Mouse (Mus musculus): ENCODE results near the gene Col9a3. TPM values are rescaled to one million over a fixed set of nuclear protein-coding genes. Genes with fewer than 3 reads are reported as not detected.
A peak's percentile ranks its signal among the peaks of the same experiment; 100 is the strongest.

Col9a3 gene
- polyA plus RNA-seq, 1 experiment from 2014 or later, result 36.9 TPM

DNA sequence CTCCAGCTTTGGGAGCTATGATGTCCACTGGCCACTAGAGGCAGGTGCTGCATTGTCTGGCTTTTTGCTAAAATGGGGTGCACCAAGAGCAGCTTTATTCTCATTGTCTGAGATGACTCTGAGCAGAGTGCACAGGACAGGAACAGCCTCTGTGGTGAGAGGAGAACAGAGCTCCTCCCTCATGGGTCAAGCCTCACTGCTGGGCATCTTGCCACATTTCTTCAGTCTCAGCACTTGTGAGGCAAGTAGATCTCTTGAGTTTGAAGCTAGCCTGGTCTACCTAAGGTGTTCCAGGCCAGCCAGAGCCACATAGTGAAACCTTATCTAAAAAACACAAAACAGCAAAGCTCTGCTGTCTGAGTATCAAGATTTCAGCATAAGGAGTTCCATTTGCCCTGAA is 49.3 kb downstream of the Col9a3 start:
- Histone ChIP-seq H3K4me2 (ENCODE audit: low read depth, low read length) (no peak overlapping the region), H3K36me3 (ENCODE audit: control insufficient read depth, insufficient read depth, low read length) (no peaks in the 10 kb centered on the region)
- ATAC-seq (ENCODE audit: low read depth), result no peak

DNA sequence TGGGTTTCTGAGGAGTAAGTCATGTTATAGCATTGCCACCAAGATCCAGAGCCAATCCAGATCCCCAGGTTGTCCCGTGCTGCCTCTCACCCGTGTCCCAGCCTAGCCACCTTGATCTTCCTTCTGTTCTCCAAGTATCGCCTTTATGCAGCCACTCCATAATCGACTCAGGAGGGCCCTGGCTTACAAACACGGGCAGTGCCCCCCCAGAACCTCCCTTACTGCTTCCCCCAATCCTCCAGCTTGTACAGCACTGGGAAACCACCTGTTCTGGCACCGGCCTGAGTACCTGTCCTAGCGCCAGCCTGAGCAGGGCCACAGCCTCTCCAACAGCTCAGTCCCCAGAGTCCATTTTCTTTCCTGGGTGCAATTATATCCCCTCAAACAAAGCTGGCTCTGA is 57.1 kb downstream of the Col9a3 start:
- H3K9me3 ChIP-seq (ENCODE audit: control insufficient read depth, low read length), result no peaks in the 10 kb centered on the region
- no peak overlapping the region for H3K4me3 ChIP-seq (ENCODE audit: low read length)
- no peak for ATAC-seq (ENCODE audit: low read depth)
- 80% methylated on average over 7 of the region's 7 CpGs for WGBS
- no peak overlapping the region for H3K4me2 ChIP-seq (ENCODE audit: low read depth, low read length)
- H3K9ac ChIP-seq (ENCODE audit: low read length), result no peak overlapping the region
- H3K27me3 ChIP-seq (ENCODE audit: control insufficient read depth, insufficient read depth, low read depth, low read length), result no peaks in the 10 kb centered on the region
- H3K4me1 ChIP-seq (replicated peaks; ENCODE audit: control insufficient read depth, insufficient read depth, low read length), result no peaks in the 10 kb centered on the region
- no peak overlapping the region for H3K27ac ChIP-seq (ENCODE audit: low read length)
- no peaks in the 10 kb centered on the region for H3K36me3 ChIP-seq (ENCODE audit: control insufficient read depth, insufficient read depth, low read length)

More for the DNA sequence above, 49.3 kb downstream of the Col9a3 start:
- Histone ChIP-seq H3K9me3 (ENCODE audit: control insufficient read depth, low read length) (peaks cover 13% of the 10 kb centered on the region), H3K27me3 (ENCODE audit: control insufficient read depth, insufficient read depth, low read depth, low read length) (peaks cover 21% of the 10 kb centered on the region), H3K4me3 (ENCODE audit: low read length) (no peak overlapping the region), H3K4me1 (replicated peaks; ENCODE audit: control insufficient read depth, insufficient read depth, low read length) (peaks cover 3% of the 10 kb centered on the region; the same call in 1 of the 2 replicates), H3K9ac (ENCODE audit: low read length) (no peak overlapping the region), H3K27ac (ENCODE audit: low read length) (no peak overlapping the region)

DNA sequence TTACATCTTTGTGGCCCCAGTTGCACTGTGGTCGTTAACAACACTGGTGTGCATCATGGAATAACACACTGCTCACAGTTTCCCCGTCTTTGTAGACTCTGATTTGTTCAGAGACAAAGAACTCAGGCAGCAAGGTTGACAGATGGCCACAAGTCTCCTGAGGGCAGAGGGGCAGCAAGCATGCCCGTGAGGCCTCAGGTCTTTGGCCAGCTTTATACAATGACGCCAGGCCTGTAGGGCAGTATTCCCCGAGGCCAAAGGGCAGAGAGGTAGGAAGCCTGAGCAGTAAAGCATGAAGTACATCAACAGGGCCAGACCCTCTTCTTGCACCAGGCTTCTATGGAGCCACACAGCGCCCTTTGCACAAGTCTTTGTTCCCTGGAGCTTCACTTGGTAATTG is 57.6 kb downstream of the Col9a3 start:
- no peak overlapping the region for H3K4me2 ChIP-seq (ENCODE audit: low read depth, low read length)
- ATAC-seq (ENCODE audit: low read depth), result no peak
- H3K9me3 ChIP-seq (ENCODE audit: control insufficient read depth, low read length), result no peaks in the 10 kb centered on the region
- H3K4me3 ChIP-seq (ENCODE audit: low read length), result no peak overlapping the region
- peaks cover 3% of the 10 kb centered on the region; the same call in 1 of the 2 replicates for H3K4me1 ChIP-seq (replicated peaks; ENCODE audit: control insufficient read depth, insufficient read depth, low read length)
- H3K9ac ChIP-seq (ENCODE audit: low read length), result no peak overlapping the region
- no peaks in the 10 kb centered on the region for H3K36me3 ChIP-seq (ENCODE audit: control insufficient read depth, insufficient read depth, low read length)
- whole genome bisulfite sequencing, result 62% methylated on average over 6 of the region's 6 CpGs
- no peaks in the 10 kb centered on the region for H3K27me3 ChIP-seq (ENCODE audit: control insufficient read depth, insufficient read depth, low read depth, low read length)
- H3K27ac ChIP-seq (ENCODE audit: low read length), result no peak overlapping the region

DNA sequence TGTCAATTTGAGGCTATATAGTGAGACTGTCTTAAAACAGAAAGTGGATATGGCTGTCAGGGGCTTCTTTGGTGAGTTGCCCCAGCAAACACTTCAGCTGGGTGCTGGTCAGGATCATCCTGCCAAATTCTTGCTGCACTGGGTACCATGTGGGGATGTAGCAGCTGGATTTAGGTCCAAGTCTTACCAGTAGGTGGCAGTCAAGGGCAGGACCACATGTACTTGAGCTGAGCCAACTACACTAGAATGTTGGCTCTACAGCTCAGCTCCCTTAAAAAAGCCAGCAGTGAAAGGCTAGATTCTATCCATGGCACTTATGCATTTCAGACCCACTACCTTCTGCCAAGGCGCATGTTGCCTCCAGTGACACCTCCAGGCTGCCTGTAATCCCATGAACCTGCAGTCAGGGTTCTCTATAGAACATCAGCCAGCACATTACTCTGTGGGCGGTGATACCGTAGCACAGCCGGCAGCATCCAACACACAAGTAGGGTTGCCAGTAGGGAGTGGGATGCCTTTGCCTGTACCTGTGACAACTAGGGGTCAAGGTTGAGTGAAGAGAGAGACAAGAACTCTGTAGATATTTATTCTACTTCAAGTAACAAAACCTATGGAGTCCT is 59.9 kb downstream of the Col9a3 start:
- H3K4me2 ChIP-seq (ENCODE audit: low read depth, low read length), result no peak overlapping the region
- peak; percentile 65 for ATAC-seq (ENCODE audit: low read depth)
- no peaks in the 10 kb centered on the region for H3K27me3 ChIP-seq (ENCODE audit: control insufficient read depth, insufficient read depth, low read depth, low read length)
- H3K9ac ChIP-seq (ENCODE audit: low read length), result no peak overlapping the region
- H3K4me1 ChIP-seq (replicated peaks; ENCODE audit: control insufficient read depth, insufficient read depth, low read length), result peaks cover 3% of the 10 kb centered on the region; the same call in 1 of the 2 replicates
- WGBS, result 70% methylated on average over 4 of the region's 4 CpGs
- H3K4me3 ChIP-seq (ENCODE audit: low read length), result no peak overlapping the region
- peaks cover 10% of the 10 kb centered on the region for H3K36me3 ChIP-seq (ENCODE audit: control insufficient read depth, insufficient read depth, low read length)
- no peaks in the 10 kb centered on the region for H3K9me3 ChIP-seq (ENCODE audit: control insufficient read depth, low read length)
- H3K27ac ChIP-seq (ENCODE audit: low read length), result no peak overlapping the region

DNA sequence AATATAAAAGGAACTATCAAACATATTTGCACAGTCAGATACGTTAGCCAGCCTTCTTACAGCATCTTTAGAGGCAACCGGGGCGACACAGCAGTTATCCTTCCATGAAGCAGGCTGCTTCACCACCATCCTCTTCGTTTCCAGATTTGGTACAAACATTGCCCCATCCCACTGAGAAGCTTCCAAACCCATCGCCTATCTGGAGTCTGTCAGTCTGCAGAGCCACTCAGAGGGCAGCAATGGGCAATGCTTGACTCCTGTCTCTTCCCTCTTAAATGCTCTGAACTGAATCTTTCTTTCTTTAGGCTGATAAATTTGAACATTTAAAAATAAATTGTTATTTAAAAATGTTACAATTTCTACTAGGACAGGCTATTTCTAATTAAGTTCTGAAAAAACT is 60.8 kb downstream of the Col9a3 start:
- no peak overlapping the region for H3K4me3 ChIP-seq (ENCODE audit: low read length)
- H3K9ac ChIP-seq (ENCODE audit: low read length), result no peak overlapping the region
- peaks cover 3% of the 10 kb centered on the region; the same call in 1 of the 2 replicates for H3K4me1 ChIP-seq (replicated peaks; ENCODE audit: control insufficient read depth, insufficient read depth, low read length)
- no peak overlapping the region for H3K4me2 ChIP-seq (ENCODE audit: low read depth, low read length)
- 84% methylated on average over 5 of the region's 5 CpGs for WGBS
- no peaks in the 10 kb centered on the region for H3K9me3 ChIP-seq (ENCODE audit: control insufficient read depth, low read length)
- no peak for ATAC-seq (ENCODE audit: low read depth)
- peaks cover 10% of the 10 kb centered on the region for H3K36me3 ChIP-seq (ENCODE audit: control insufficient read depth, insufficient read depth, low read length)
- no peak overlapping the region for H3K27ac ChIP-seq (ENCODE audit: low read length)
- no peaks in the 10 kb centered on the region for H3K27me3 ChIP-seq (ENCODE audit: control insufficient read depth, insufficient read depth, low read depth, low read length)

DNA sequence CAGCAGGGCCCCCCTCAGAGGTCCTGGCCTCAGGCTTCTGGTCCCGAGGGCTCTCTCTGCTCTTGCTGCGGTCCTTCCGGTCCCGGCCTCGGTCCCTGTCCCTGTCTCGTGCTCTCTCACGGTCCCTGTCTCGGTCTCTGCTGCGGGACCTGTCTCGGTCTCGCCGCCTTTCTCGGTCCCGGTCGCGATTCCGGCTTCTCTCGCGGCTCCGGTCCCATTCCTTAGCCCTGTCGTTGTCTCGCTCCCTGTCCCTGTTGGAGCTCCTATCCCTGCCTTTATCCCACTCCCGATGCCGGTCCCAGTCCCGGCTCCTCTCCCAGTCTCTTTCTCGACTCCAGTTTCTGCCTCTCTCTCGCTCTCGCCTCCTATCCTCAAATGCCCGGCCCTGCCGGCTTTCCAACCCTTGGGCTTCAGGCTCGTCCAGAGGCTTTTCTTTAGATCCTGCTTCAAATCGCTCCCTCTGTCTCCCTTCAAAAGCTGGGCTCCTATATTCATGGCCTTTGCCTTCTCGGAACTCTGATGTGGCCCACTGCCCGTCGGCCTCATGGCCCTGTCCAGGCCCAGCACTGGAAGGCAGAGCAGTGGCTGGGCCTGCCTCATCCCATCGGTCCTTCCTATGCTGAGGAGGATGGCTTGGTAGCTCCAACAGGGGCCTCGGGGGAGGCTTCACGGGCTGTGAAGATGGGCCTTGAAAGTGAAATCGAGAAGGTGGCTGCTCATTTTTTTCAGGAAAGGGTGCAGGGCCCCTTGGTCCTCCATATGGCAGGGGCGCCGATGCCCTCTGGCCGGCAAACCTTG is 62.0 kb downstream of the Col9a3 start:
- H3K27me3 ChIP-seq (ENCODE audit: control insufficient read depth, insufficient read depth, low read depth, low read length), result no peaks in the 10 kb centered on the region
- H3K36me3 ChIP-seq (ENCODE audit: control insufficient read depth, insufficient read depth, low read length), result peaks cover 14% of the 10 kb centered on the region
- H3K4me1 ChIP-seq (replicated peaks; ENCODE audit: control insufficient read depth, insufficient read depth, low read length), result peaks cover 3% of the 10 kb centered on the region; the same call in 1 of the 2 replicates
- H3K27ac ChIP-seq (ENCODE audit: low read length), result no peak overlapping the region
- 0 out of 2 replicates have a peak overlapping the region, but pooled peaks have one; percentile 3 for H3K4me3 ChIP-seq (ENCODE audit: low read length)
- peak overlapping the region; percentile 29; the same call in 1 of the 2 replicates for H3K4me2 ChIP-seq (ENCODE audit: low read depth, low read length)
- no peaks in the 10 kb centered on the region for H3K9me3 ChIP-seq (ENCODE audit: control insufficient read depth, low read length)
- peak overlapping the region; percentile 30 for H3K9ac ChIP-seq (ENCODE audit: low read length)
- WGBS, result 34% methylated on average over 42 of the region's 42 CpGs
- ATAC-seq (ENCODE audit: low read depth), result peak; percentile 23; the same call in 1 of the 2 replicates

DNA sequence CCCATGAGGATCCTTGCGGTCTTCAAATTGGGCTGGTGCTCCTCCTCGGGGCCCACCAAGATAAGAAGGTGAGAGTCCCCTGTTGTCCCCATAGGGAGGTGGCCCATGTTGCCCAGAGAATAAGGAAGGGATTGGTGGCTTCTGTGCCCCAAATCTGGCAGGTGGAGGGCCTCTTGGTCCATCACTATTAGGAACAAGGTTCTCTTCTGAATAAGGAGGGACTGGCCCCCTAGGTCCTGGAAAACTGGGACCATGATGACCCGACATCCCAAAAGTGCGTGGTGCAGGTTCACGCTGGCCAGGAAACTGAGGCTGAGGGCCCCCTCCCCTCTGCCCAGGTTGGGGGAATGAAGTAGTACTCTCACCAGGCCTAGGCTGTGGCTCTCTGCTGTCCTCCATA is 62.9 kb downstream of the Col9a3 start:
- no peak overlapping the region for H3K27ac ChIP-seq (ENCODE audit: low read length)
- no peak overlapping the region for H3K4me2 ChIP-seq (ENCODE audit: low read depth, low read length)
- H3K4me3 ChIP-seq (ENCODE audit: low read length), result no peak overlapping the region
- peaks cover 20% of the 10 kb centered on the region for H3K36me3 ChIP-seq (ENCODE audit: control insufficient read depth, insufficient read depth, low read length)
- WGBS, result 89% methylated on average over 5 of the region's 5 CpGs
- H3K4me1 ChIP-seq (replicated peaks; ENCODE audit: control insufficient read depth, insufficient read depth, low read length), result peaks cover 3% of the 10 kb centered on the region; the same call in 1 of the 2 replicates
- no peaks in the 10 kb centered on the region for H3K9me3 ChIP-seq (ENCODE audit: control insufficient read depth, low read length)
- ATAC-seq (ENCODE audit: low read depth), result no peak
- H3K27me3 ChIP-seq (ENCODE audit: control insufficient read depth, insufficient read depth, low read depth, low read length), result no peaks in the 10 kb centered on the region
- no peak overlapping the region for H3K9ac ChIP-seq (ENCODE audit: low read length)

DNA sequence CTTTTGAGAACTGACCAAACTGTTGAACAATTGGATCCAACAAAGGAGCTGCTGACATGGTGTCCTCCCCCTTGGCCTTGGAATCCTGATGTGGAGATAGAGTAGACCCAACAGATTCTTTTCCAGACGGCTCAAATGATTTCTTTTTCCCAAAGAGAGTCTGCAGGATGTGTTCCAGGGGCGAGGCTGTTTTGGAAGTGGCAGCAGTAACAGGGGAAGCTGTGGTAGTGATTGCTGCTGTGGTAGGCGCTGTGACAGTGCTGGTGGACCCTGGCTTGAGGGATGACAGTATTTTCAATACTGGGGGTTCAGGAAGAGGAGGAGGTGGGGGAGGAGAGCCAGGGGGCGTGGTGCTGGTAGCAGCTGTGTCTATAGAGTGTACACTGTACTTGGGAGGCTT is 64.4 kb downstream of the Col9a3 start:
- Histone ChIP-seq H3K4me1 (replicated peaks; ENCODE audit: control insufficient read depth, insufficient read depth, low read length) (peaks cover 3% of the 10 kb centered on the region; the same call in 1 of the 2 replicates), H3K27ac (ENCODE audit: low read length) (no peak overlapping the region), H3K4me2 (ENCODE audit: low read depth, low read length) (no peak overlapping the region), H3K9ac (ENCODE audit: low read length) (no peak overlapping the region), H3K27me3 (ENCODE audit: control insufficient read depth, insufficient read depth, low read depth, low read length) (no peaks in the 10 kb centered on the region), H3K4me3 (ENCODE audit: low read length) (no peak overlapping the region), H3K9me3 (ENCODE audit: control insufficient read depth, low read length) (no peaks in the 10 kb centered on the region), H3K36me3 (ENCODE audit: control insufficient read depth, insufficient read depth, low read length) (peaks cover 28% of the 10 kb centered on the region)
- no peak for ATAC-seq (ENCODE audit: low read depth)
- WGBS, result 78% methylated on average over 4 of the region's 4 CpGs

Data from lung, embryonic 16.5 days (tissue).